Mouse (Mus musculus) gastrocnemius, adult 2 months (tissue): ENCODE results near the gene Chdh. TPM values are rescaled to one million over a fixed set of nuclear protein-coding genes. Genes with fewer than 3 reads are reported as not detected.

Experiments used
- DNase-seq: peaks from one replicate; pipeline ENCODE4 v3.0.0; 2022
- H3K27ac ChIP-seq: fragments of 200-600 bp; 2 replicates; pipeline ENCODE4 v1.8.1; 2022; ENCODE audit warnings: mild to moderate bottlenecking
- H3K4me3 ChIP-seq: fragments of 200-600 bp; 2 replicates; pipeline ENCODE4 v1.8.1; 2022; ENCODE audit warnings: mild to moderate bottlenecking, moderate library complexity
- CTCF ChIP-seq: fragments of 200-600 bp; IDR thresholded peaks from 2 replicates; pipeline ENCODE4 v1.8.1; 2022; ENCODE audit warnings: antibody characterized with exemption, mild to moderate bottlenecking, moderate library complexity
- intact Hi-C: fragments of 180-260 bp; cut with DNase I; formaldehyde crosslinking; loops from one replicate; pipeline ENCODE4 v1.15.1; 2025
- total RNA-seq, 2 experiments: library from RNA; stranded (reverse); gene quantifications; 2 replicates each; pipeline ENCODE4 v1.2.3; 2021

Gene Chdh
- total RNA-seq, 2 experiments from 2014 or later = 0.10 to 0.11 TPM

DNA sequence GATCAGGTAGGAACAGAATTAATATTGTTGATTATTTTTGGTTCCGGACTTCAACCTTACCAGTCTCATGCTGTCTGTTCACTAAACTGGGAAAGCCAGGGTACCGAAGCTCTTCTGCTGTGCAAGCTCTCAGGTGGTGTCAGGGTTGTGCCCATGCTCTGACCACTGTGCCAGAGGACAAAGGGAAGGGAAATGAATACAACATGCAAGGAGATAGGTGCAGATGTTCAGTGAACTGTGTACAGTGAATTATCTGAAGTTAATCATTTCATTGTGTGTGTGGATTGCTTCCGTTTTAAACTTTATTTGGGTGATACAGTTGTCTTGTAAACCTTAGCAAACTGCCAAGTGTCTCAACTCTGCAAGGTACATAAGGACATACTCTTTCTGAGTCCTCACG is 20.5 kb upstream of the Chdh start:
- no peak for TF ChIP-seq CTCF
- intact Hi-C loops = no loop called here

DNA sequence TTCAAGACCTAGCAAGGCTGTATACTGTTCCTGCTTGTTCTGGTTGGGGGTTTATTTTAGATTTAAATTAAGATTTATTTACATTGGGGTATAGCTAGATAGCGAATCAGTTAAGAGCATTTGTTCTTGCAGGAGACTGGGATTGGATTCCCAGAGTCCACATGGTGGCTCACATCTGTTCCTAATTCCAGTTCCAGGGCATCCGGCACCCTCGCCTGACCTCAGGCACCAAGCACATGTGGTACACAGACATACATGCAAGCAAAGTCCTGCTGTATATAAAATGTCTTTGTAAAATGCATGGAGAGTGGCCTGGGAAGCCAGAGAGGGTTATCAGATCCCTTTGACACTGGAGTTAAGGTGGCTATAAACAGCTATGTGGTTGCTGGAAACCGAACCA is 13.8 kb upstream of the Chdh start:
- Histone ChIP-seq H3K27ac (no peak overlapping the region), H3K4me3 (no peak overlapping the region)
- TF ChIP-seq CTCF = no peak
- intact Hi-C loops = no loop called here
- no peak for DNase-seq

More for the DNA sequence above, 20.5 kb upstream of the Chdh start:
- Histone ChIP-seq H3K4me3 (no peak overlapping the region), H3K27ac (no peak overlapping the region)
- DNase-seq = no peak

GRCm38 (mm10) chr14:29996000-29996751 is 12.6 kb upstream of the Chdh start:
- TF ChIP-seq CTCF = no peak
- Histone ChIP-seq H3K27ac (no peak overlapping the region), H3K4me3 (no peak overlapping the region)
- no peak for DNase-seq
- intact Hi-C loops = no loop called here

DNA sequence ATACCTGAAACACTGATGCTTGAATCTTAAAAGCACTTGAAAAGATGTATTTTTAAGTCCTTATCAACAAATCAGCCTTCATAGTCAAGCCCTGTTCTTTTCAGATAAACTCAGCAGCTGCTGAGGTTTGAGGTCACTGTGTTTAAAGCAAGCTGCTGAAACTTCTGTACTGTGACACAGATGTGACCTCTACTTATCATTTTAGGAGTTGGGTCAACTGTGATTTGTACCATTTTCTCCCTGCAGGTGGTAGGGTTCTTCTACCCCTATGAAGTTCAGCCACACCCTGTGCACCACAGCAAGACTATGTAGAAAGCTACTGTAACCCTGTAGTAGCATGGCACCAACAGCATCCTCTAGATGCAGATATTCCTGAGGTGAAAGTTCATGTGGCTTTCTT is 11.5 kb upstream of the Chdh start:
- no peak for TF ChIP-seq CTCF
- DNase-seq = no peak
- no peak overlapping the region for H3K4me3 ChIP-seq
- intact Hi-C loops = no loop called here
- H3K27ac ChIP-seq = no peak overlapping the region

GRCm38 (mm10) chr14:29998747-29999474 is 9.9 kb upstream of the Chdh start:
- TF ChIP-seq CTCF = no peak
- H3K27ac ChIP-seq = no peak overlapping the region
- intact Hi-C loops = no loop called here
- H3K4me3 ChIP-seq = no peak overlapping the region
- DNase-seq = no peak

DNA sequence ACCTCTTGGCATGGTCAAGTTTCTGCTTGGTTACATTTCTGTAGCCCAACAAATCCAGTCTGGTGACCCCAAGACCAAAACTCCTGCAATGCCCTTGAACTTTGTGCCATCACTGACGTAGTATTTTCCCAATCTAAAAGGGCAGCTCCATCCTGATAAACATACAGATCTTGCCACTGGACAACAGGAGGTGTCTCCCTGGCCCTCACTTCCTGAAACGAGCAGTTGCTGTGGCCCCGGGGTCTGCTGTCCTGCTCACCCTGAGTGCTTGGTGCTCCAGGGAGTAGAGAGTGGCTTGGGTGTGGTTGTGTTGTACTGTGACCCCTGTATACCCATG is 9.4 kb upstream of the Chdh start:
- TF ChIP-seq CTCF = no peak
- Histone ChIP-seq H3K27ac (no peak overlapping the region), H3K4me3 (no peak overlapping the region)
- intact Hi-C loops = no loop called here
- no peak for DNase-seq

DNA sequence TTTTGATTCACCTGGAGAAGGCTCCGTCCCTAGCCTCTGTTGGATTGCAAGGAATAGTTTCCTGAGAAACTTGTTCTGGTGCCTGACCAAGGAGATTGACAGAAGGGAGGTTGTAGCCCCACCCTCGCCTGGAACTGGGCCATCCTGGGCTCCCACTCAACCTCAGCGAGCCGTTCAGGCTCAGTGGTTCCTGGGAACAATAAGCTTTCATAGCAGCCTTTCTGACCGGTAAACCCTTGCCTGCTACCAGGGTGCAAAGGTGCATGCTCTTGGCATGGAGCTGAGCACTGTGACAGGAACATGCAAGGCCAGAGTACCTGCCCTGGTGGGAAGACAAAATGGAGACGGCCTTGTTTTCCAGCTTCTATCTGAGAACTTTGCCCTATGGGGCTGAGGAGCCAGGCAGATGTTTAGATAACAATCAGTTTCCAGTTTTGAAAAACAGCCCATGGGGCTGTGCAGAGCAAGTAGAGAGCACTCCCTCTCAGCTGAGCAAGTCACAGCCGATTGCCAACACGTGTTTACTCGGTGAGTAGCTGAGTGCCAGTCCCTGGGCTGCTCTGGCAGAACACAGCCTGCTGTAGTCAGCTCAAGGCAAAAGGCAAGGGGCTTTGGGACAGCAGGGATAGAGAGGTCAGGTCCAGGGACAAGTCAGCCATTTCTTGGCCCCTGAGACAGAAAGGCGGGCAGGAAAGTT is 1.2 kb downstream of the Chdh start:
- peak; percentile 66 for DNase-seq
- peak overlapping the region; percentile 43; the same call in 1 of the 2 replicates for H3K27ac ChIP-seq
- TF ChIP-seq CTCF = no peak
- intact Hi-C loops = no loop called here
- H3K4me3 ChIP-seq = peak overlapping the region; percentile 71; the same call in 1 of the 2 replicates

DNA sequence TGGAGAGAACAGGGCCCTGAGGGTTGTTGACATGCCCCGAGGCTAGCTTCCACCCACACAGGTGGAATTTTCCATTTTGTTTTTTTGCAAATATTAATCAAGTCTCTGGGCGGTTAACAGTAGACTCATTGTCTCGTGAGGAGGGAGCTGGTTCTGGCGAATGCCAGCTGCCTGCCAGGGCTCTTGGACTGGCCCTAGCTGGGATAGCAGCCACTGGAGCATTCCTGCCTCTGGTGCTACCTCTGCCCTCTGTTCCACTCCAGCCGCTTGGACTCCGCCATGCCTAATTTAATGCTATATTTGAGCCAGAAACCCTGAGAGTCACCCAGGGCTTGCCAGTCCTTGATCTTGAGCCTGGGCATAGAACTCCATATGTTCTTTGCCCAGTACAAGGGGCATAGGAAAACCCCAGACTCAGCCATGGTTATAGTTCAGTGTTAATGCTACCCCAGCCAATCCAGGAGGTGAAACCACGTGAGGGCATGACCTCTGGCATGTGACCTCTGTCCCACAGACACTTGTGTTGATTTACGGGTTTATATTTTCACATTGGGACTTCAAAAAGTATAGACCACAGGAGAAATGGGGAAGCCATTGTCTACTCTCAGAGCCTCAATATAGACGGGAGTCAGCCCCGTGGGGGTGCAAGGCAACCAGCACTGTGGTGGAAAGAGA is 3.2 kb downstream of the Chdh start:
- intact Hi-C loops = no loop called here
- Histone ChIP-seq H3K4me3 (no peak overlapping the region), H3K27ac (no peak overlapping the region)
- no peak for TF ChIP-seq CTCF
- no peak for DNase-seq

DNA sequence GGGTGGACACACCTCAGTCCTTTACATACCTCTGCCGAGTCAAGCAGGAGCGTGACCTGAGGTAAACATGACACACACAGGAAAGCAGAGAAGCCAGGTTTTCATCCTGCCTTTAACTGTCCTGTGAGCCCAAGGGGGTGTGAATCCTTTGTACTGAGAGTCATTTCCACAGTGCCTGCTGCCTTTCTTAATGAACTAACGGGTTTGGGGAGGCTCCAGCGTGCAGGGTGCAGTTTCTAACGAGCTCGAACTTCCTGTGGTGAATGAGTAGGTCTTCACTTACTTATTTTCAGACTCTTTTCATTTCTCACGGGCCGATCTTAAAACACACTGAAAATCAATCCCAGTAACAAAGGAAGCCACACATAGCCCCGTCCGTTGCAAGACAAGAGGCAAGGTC is 5.7 kb downstream of the Chdh start:
- no peak for TF ChIP-seq CTCF
- intact Hi-C loops = no loop called here
- no peak for DNase-seq
- Histone ChIP-seq H3K4me3 (no peak overlapping the region), H3K27ac (no peak overlapping the region)

- intact Hi-C loops = no loop called here
- no peak for TF ChIP-seq CTCF
- Histone ChIP-seq H3K27ac (no peak overlapping the region), H3K4me3 (no peak overlapping the region)
- DNase-seq = no peak
Measured at GRCm38 (mm10) chr14:30015008-30015407, 6.2 kb downstream of the Chdh start.

- H3K27ac ChIP-seq = no peak overlapping the region
- TF ChIP-seq CTCF = no peak
- no peak for DNase-seq
- intact Hi-C loops = no loop called here
- no peak overlapping the region for H3K4me3 ChIP-seq
Measured at GRCm38 (mm10) chr14:30016666-30017065, 7.8 kb downstream of the Chdh start.

DNA sequence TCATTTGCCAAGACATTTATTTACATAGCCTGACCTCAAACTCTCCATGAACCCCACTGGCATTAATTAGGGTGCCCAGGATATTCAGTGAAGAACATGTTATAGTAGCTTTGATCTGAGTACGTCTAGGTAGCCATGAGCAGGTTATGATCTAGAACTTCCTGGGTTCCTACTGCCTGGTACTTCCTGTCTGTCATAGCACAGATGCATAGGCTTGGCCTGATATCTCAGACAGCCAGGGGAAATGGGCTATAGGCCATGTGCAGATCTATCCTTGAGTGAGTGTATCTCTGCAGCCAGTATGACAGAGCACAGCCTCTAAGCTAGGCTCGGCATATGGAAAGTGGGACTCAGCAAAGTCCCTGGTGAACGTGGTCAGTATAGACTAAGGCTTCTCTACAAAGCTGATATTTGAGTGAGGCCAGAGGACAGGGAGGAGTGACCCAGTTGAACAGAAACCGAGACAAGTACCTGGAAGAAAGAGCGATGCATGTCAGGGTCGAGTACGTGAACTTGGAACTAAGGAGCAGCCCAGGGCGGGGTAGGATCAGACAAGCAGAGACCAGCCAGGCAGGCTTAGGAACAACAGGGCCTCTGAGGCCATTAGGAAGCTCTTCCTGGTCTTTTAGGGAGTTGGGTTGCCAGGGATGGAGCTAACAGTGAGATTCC is 9.1 kb downstream of the Chdh start:
- DNase-seq = no peak
- no peak overlapping the region for H3K27ac ChIP-seq
- no peak overlapping the region for H3K4me3 ChIP-seq
- no peak for TF ChIP-seq CTCF
- intact Hi-C loops = no loop called here
